Mouse (Mus musculus) lung, adult 2 months (tissue): Measurements from ENCODE around the gene Fbxo42. TPM values are rescaled to one million over a fixed set of nuclear protein-coding genes. Genes with fewer than 3 reads are reported as not detected.

Experiments
- DNase-seq: peaks from one replicate; pipeline ENCODE4 v3.0.0; 2022
- H3K4me1 ChIP-seq: fragments of 200-500 bp; 2 replicates; pipeline ENCODE4 v1.6.1; 2011; ENCODE audit warnings: low read length; ENCODE audit not compliant: control insufficient read depth, insufficient read depth
- H3K4me3 ChIP-seq: fragments of 200-500 bp; replicated peaks from 2 replicates; pipeline ENCODE3; 2011; ENCODE audit warnings: low read depth, mild to moderate bottlenecking, control low read depth, low read length; ENCODE audit errors: extremely low read depth
- CTCF ChIP-seq: fragments of 200-500 bp; IDR thresholded peaks from 2 replicates; pipeline ENCODE4 v1.5.1; 2011; ENCODE audit warnings: mild to moderate bottlenecking, low read length, control low read depth; ENCODE audit not compliant: insufficient read depth
- POLR2A ChIP-seq: fragments of 200-500 bp; IDR thresholded peaks from 2 replicates; pipeline ENCODE4 v1.6.1; 2011; ENCODE audit warnings: low read depth, mild to moderate bottlenecking, control low read depth, low read length, borderline replicate concordance; ENCODE audit errors: extremely low read depth
- WGBS: fragments of 180-500 bp; shearing (Covaris S2); methylation state at CpG from one replicate; pipeline ENCODE4 v1.1.7; 2018; 5-methylcytosine and 5-hydroxymethylcytosine counted together
- polyA plus RNA-seq: library from polyadenylated mRNA; depleted of rRNA; stranded (reverse); fragments of >200 nt; gene quantifications from 2 replicates; pipeline ENCODE4 v1.2.3, GENCODE M21; 2012

Gene Fbxo42
- polyA plus RNA-seq, 1 experiment = 13.8 TPM

DNA sequence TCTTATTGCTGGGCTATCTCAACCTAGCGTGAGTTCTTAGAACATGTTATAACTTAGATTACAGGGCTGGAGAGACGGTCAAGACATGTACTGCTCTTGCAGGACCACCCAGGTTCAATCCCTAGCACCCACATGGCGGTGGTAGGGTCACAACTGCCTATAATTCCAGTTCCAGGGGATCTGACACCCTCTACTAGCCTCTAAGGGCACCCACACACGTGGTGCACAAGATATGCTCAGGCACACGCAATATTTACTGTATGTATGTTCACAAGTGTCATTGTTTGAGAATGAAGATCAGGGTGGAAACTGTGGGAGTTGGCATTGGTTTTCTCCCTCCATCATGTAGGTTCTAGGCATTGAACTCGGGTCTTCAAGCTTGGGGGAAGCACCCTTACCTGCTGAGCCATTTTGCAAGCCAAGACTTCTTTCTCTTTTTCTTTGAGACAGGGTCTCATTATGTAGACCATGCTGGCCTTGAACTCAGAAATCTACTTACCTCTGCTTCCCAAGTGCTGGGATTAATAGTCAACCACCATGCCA is 1.2 kb upstream of the Fbxo42 start:
- no peak overlapping the region for H3K4me3 ChIP-seq
- no peak for TF ChIP-seq CTCF
- no peak for TF ChIP-seq POLR2A
- 89% methylated on average over 6 of the region's 6 CpGs for WGBS
- no peak for DNase-seq
- H3K4me1 ChIP-seq = peaks cover 7% of the 10 kb centered on the region

DNA sequence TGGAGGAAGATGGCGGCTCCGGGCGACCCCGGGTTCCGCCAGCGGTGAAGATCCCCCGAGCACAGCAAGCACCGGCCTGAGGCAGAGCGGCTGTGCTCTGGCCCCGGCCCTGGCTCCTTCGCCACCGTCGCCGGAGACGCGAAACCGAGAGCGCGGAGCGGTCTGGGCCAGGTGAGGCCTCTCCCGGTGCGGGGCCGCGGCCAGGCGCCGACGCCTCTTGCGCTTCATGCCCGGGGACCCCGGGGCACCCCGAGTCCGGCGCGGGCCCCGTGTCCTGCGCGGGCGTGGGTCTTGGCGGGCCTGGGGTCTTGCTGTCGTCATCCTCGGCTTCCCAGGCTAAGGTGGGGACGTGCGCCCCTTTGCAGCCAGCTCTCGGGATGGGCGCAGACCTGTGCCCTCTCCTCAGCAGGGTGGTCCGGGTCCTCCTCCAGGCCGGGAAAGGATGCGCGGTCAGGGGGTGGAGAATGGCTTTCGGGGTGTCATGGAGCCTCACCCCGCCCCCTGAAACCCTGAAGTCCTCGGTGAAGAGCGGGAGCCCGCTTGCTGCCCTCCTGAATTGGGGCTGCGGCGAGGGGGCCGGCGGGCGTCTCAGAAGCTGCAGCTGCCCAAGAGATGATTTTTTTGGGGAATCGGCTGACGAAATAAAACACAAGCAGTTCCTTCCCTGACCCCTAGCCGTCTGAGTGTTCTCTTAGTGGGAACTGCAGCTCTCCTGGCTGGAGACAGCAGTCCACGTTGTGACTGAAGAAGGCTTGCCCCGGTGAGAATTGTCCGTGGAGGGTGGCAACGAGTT is 492 bp downstream of the Fbxo42 start:
- 1% methylated on average over 64 of the region's 66 CpGs for WGBS
- Histone ChIP-seq H3K4me1 (peaks cover 7% of the 10 kb centered on the region), H3K4me3 (peak overlapping the region; percentile 85)
- DNase-seq = peak; percentile 52
- no peak for TF ChIP-seq POLR2A
- no peak for TF ChIP-seq CTCF

DNA sequence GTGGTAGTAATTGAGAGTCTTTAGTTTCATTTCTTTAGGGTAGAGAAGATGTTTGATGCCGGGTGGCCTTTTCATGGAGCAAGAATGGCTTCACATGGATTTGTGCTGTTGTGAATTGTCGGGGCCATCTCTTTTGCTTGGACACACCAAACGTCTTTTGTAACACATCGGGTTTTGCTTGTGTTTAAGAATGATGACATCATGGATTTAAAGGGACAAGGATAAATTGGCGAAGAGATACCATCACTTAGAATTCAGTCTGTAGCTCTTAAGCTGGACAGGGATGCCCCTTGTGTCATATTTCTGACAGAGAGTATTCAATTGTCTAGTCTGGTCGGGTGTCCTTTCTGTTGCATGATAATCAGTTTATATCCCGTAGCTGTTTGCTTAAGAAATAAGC is 1.4 kb downstream of the Fbxo42 start:
- no peak for DNase-seq
- TF ChIP-seq POLR2A (no peak), CTCF (no peak)
- peaks cover 7% of the 10 kb centered on the region for H3K4me1 ChIP-seq
- WGBS = 12% methylated on average over 7 of the region's 7 CpGs
- H3K4me3 ChIP-seq = no peak overlapping the region

DNA sequence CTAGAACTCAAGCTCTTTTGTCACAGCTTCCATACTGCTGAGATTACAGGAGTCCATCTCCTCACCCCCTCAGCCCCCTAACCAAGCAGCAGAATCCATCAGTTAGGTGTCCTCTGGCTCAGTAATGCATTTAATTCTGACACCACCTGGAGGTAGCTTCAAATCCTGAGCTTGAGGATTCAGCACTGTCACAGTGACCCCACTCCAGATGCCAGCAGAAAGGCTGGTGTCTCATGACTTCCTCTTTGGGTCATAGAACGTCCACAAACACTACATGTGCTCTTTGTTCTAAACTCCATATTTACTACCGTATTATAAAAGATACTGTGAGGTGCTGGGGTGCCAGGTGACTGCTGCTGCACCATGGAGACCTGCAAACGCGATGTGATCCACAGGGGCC is 9.8 kb downstream of the Fbxo42 start:
- no peak for DNase-seq
- 55% methylated on average over 4 of the region's 4 CpGs for WGBS
- no peak overlapping the region for H3K4me3 ChIP-seq
- H3K4me1 ChIP-seq = no peaks in the 10 kb centered on the region
- TF ChIP-seq CTCF (no peak), POLR2A (no peak)

DNA sequence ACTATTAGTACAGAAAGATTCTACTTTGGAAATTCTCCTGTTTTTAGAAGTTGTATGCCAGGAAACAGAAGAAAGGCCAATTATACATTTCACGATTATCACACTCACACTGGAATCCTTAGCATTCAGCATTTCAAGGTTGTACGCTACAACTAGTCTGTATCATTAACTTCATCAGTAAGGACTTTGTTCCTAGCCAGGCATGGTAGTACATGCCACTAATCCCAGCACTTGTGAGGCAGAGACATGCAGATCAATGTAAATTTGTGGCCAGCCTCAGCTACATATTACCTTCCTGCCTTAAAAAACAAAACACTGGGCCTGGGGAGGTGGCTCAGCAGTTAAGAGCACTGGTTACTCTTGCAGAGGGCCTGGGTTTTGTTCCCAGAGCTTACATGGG is 10.9 kb downstream of the Fbxo42 start:
- WGBS = 81% methylated on average over 2 of the region's 2 CpGs
- DNase-seq = no peak
- TF ChIP-seq CTCF (no peak), POLR2A (no peak)
- H3K4me1 ChIP-seq = no peaks in the 10 kb centered on the region
- no peak overlapping the region for H3K4me3 ChIP-seq

DNA sequence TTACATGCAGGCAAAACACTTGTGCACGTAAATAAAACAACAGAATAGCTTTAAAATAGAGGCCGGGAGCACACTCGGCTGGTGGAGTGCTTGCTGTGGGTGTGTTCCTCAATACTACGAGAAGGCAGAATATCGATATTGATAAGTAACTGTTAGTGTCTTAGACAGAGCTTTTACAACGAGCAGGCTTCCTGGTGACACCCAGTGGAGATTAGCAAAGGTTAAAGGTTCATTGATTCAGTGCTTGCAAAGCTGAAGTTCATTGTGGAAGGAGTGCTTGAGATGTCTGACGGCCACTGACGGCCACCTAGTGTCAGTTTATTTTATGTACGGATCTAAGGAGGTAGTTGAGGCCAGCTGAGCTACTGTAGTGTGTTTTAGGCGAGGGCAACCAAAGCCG is 11.4 kb downstream of the Fbxo42 start:
- no peak for TF ChIP-seq CTCF
- TF ChIP-seq POLR2A = no peak
- WGBS = 38% methylated on average over 11 of the region's 11 CpGs
- no peaks in the 10 kb centered on the region for H3K4me1 ChIP-seq
- H3K4me3 ChIP-seq = no peak overlapping the region
- DNase-seq = no peak

DNA sequence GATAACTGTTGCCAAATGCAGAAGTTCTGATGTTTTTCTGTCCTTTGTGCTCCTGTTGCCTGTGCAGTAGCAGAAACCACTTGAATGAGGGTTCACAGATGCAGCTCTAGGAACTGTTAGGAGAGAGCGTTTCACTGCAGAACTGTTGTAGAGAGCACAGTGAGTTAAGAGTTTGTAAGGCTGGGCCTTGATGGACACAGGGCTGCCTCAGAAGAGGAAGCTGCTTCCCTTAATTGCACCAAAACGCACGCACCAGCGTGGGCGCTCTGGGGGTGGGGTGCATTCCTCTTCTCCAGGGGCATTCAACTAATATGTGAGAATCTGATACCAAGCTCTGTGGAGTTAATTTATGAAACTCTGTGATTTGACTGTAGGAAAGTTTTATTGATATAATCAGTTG is 12.0 kb downstream of the Fbxo42 start:
- TF ChIP-seq POLR2A (no peak), CTCF (no peak)
- WGBS = 61% methylated on average over 5 of the region's 5 CpGs
- Histone ChIP-seq H3K4me1 (no peaks in the 10 kb centered on the region), H3K4me3 (no peak overlapping the region)
- DNase-seq = no peak

DNA sequence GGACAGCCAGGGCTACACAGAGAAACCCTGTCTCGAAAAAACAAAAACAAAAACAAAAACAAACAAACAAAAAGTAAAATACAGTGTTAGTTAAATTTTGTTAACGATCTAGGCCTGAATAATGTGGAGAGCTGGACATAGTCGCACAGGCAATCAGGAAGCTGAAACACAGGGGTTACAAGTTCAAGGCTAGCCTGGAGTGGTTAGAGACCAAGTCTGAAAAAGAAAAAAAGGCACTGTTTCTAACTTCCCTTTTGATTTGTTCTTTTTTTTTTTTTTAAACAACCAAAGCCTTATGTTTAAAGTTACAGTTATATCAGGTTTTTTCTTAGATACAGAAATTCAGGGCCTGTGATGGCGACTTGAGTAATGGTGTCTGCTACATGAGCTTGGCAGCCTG is 12.5 kb downstream of the Fbxo42 start:
- Histone ChIP-seq H3K4me3 (no peak overlapping the region), H3K4me1 (no peaks in the 10 kb centered on the region)
- no peak for TF ChIP-seq CTCF
- TF ChIP-seq POLR2A = no peak
- no peak for DNase-seq
- 76% methylated on average over 4 of the region's 4 CpGs for WGBS

DNA sequence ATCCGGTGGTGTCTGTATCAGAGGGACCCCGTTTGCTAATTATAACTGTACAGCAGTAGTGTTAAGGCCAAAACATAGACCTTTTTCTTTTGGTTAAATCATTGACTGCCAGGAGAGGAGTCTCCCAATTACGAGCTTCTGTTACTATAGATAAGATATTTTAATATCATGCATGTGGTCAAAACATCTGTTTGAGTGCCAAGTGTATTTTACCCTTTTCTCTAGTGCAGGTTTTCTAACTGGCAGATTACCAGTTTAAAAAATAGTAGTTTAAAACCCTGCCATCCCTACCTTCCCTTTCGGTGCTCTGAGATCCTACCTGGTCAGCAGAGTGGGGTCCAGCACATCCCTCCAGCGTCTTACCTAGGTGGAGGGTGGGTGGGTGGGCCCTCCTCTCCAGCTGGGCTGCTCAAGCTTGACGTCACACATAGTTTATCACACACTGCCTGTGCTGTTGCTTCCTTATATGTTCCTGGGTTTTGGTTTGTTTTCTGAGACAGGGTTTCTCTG is 14.0 kb downstream of the Fbxo42 start:
- H3K4me3 ChIP-seq = no peak overlapping the region
- DNase-seq = no peak
- TF ChIP-seq POLR2A (no peak), CTCF (no peak)
- no peaks in the 10 kb centered on the region for H3K4me1 ChIP-seq
- WGBS = 54% methylated on average over 6 of the region's 6 CpGs

DNA sequence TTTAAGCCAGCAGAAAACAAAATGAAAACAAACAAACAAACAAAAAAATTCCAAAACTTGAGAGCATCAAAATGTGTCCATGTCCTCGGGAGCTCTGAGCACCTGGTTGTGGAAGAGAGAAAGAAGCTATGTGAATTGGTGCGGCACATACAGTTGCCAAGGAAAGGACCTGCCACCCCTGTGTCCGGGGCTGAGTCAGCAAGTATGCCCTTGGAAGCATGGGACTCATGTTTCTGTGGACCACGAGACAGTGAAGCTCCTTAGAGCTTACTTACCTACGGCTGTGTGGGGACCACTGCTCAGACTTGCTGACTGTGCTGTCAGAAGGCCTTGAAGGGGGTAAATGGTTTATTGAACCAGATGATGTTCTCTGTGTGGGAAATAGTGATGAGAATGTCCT is 16.0 kb downstream of the Fbxo42 start:
- H3K4me3 ChIP-seq = no peak overlapping the region
- H3K4me1 ChIP-seq = no peaks in the 10 kb centered on the region
- WGBS = 92% methylated on average over 5 of the region's 5 CpGs
- TF ChIP-seq POLR2A = no peak
- TF ChIP-seq CTCF = no peak
- no peak for DNase-seq
